Mouse (Mus musculus): ENCODE measurements around the gene Slc25a22. TPM values are rescaled to one million over a fixed set of nuclear protein-coding genes. Genes with fewer than 3 reads are reported as not detected.

The Slc25a22 gene
- 104 and 488 TPM in 2 replicates for polyA plus RNA-seq (2012; rRNA removed)

GRCm38 (mm10) chr7:141437178-141438120 is at the start of gene Slc25a22:
Gene Slc25a22, minus strand, starts transcription at chr7:141437892.
- Histone ChIP-seq H3K27me3 (ENCODE audit: control insufficient read depth, insufficient read depth, low read length) (no peaks in the 10 kb centered on the region), H3K4me3 (ENCODE audit: low read depth, low read length) (peak within 1 kb of the TSS; percentile 76), H3K36me3 (ENCODE audit: control insufficient read depth, insufficient read depth, low read length) (peaks cover 15% of the 10 kb centered on the region), H3K27ac (ENCODE audit: insufficient read depth, low read depth, low read length) (peak within 1 kb of the TSS; percentile 96), H3K4me1 (ENCODE audit: control insufficient read depth, insufficient read depth, insufficient read length, low read length) (peaks cover 31% of the 10 kb centered on the region)
- peak; percentile 44 for TF ChIP-seq POLR2A (IDR thresholded peaks at IDR 0.05; ENCODE audit: low read depth, low read length)
- TF ChIP-seq CTCF (IDR thresholded peaks at IDR 0.05; ENCODE audit: extremely low read depth, insufficient read length, insufficient replicate concordance, low read depth, low read length), result peak; percentile 76
- 7% methylated on average over 53 of the region's 53 CpGs for WGBS

- TF ChIP-seq POLR2A (IDR thresholded peaks at IDR 0.05; ENCODE audit: low read depth, low read length) (no peak), CTCF (IDR thresholded peaks at IDR 0.05; ENCODE audit: extremely low read depth, insufficient read length, insufficient replicate concordance, low read depth, low read length) (no peak)
- WGBS, result 81% methylated on average over 7 of the region's 7 CpGs
- no peak overlapping the region for H3K4me3 ChIP-seq (ENCODE audit: low read depth, low read length)
- H3K27me3 ChIP-seq (ENCODE audit: control insufficient read depth, insufficient read depth, low read length), result peaks cover 8% of the 10 kb centered on the region
- H3K4me1 ChIP-seq (ENCODE audit: control insufficient read depth, insufficient read depth, insufficient read length, low read length), result peaks cover 7% of the 10 kb centered on the region; the same call in 1 of the 2 replicates
- H3K36me3 ChIP-seq (ENCODE audit: control insufficient read depth, insufficient read depth, low read length), result peaks cover 2% of the 10 kb centered on the region; the same call in 1 of the 2 replicates
- H3K27ac ChIP-seq (ENCODE audit: insufficient read depth, low read depth, low read length), result no peak overlapping the region
Measured at GRCm38 (mm10) chr7:141487141-141487540, 49.4 kb upstream of the Slc25a22 start.

GRCm38 (mm10) chr7:141486239-141486638 is 48.5 kb upstream of the Slc25a22 start:
- H3K4me3 ChIP-seq (ENCODE audit: low read depth, low read length), result no peak overlapping the region
- WGBS, result 95% methylated on average over 1 of the region's 1 CpGs
- no peaks in the 10 kb centered on the region for H3K36me3 ChIP-seq (ENCODE audit: control insufficient read depth, insufficient read depth, low read length)
- H3K27me3 ChIP-seq (ENCODE audit: control insufficient read depth, insufficient read depth, low read length), result peaks cover 17% of the 10 kb centered on the region
- H3K27ac ChIP-seq (ENCODE audit: insufficient read depth, low read depth, low read length), result no peak overlapping the region
- no peak for TF ChIP-seq POLR2A (IDR thresholded peaks at IDR 0.05; ENCODE audit: low read depth, low read length)
- TF ChIP-seq CTCF (IDR thresholded peaks at IDR 0.05; ENCODE audit: extremely low read depth, insufficient read length, insufficient replicate concordance, low read depth, low read length), result no peak
- peaks cover 10% of the 10 kb centered on the region; the same call in 1 of the 2 replicates for H3K4me1 ChIP-seq (ENCODE audit: control insufficient read depth, insufficient read depth, insufficient read length, low read length)

- Histone ChIP-seq H3K4me3 (ENCODE audit: low read depth, low read length) (no peak overlapping the region), H3K4me1 (ENCODE audit: control insufficient read depth, insufficient read depth, insufficient read length, low read length) (peaks cover 13% of the 10 kb centered on the region), H3K27me3 (ENCODE audit: control insufficient read depth, insufficient read depth, low read length) (peaks cover 17% of the 10 kb centered on the region), H3K36me3 (ENCODE audit: control insufficient read depth, insufficient read depth, low read length) (no peaks in the 10 kb centered on the region), H3K27ac (ENCODE audit: insufficient read depth, low read depth, low read length) (no peak overlapping the region)
- no peak for TF ChIP-seq POLR2A (IDR thresholded peaks at IDR 0.05; ENCODE audit: low read depth, low read length)
- TF ChIP-seq CTCF (IDR thresholded peaks at IDR 0.05; ENCODE audit: extremely low read depth, insufficient read length, insufficient replicate concordance, low read depth, low read length), result no peak
- 85% methylated on average over 2 of the region's 2 CpGs for WGBS
Measured at GRCm38 (mm10) chr7:141485606-141486005, 47.9 kb upstream of the Slc25a22 start.

- H3K4me3 ChIP-seq (ENCODE audit: low read depth, low read length), result no peak overlapping the region
- TF ChIP-seq POLR2A (IDR thresholded peaks at IDR 0.05; ENCODE audit: low read depth, low read length), result no peak
- TF ChIP-seq CTCF (IDR thresholded peaks at IDR 0.05; ENCODE audit: extremely low read depth, insufficient read length, insufficient replicate concordance, low read depth, low read length), result no peak
- H3K27ac ChIP-seq (ENCODE audit: insufficient read depth, low read depth, low read length), result no peak overlapping the region
- peaks cover 13% of the 10 kb centered on the region for H3K4me1 ChIP-seq (ENCODE audit: control insufficient read depth, insufficient read depth, insufficient read length, low read length)
- H3K27me3 ChIP-seq (ENCODE audit: control insufficient read depth, insufficient read depth, low read length), result peaks cover 17% of the 10 kb centered on the region
- WGBS, result 74% methylated on average over 2 of the region's 2 CpGs
- H3K36me3 ChIP-seq (ENCODE audit: control insufficient read depth, insufficient read depth, low read length), result no peaks in the 10 kb centered on the region
Measured at GRCm38 (mm10) chr7:141485186-141485585, 47.5 kb upstream of the Slc25a22 start.

- 87% methylated on average over 5 of the region's 5 CpGs for WGBS
Measured at GRCm38 (mm10) chr7:141484186-141485120, 46.8 kb upstream of the Slc25a22 start.

More at GRCm38 (mm10) chr7:141484186-141485120, 46.8 kb upstream of the Slc25a22 start:
- peaks cover 13% of the 10 kb centered on the region for H3K4me1 ChIP-seq (ENCODE audit: control insufficient read depth, insufficient read depth, insufficient read length, low read length)
- no peak overlapping the region for H3K4me3 ChIP-seq (ENCODE audit: low read depth, low read length)
- TF ChIP-seq POLR2A (IDR thresholded peaks at IDR 0.05; ENCODE audit: low read depth, low read length) (no peak), CTCF (IDR thresholded peaks at IDR 0.05; ENCODE audit: extremely low read depth, insufficient read length, insufficient replicate concordance, low read depth, low read length) (no peak)
- no peaks in the 10 kb centered on the region for H3K36me3 ChIP-seq (ENCODE audit: control insufficient read depth, insufficient read depth, low read length)
- H3K27ac ChIP-seq (ENCODE audit: insufficient read depth, low read depth, low read length), result no peak overlapping the region
- peaks cover 17% of the 10 kb centered on the region for H3K27me3 ChIP-seq (ENCODE audit: control insufficient read depth, insufficient read depth, low read length)

All from small intestine, adult 2 months (tissue).